Mouse (Mus musculus) yolk sac, embryonic 10.5 days (tissue): ENCODE measurements at regions not wholly inside any gene's neighbourhood (a gene's known extent, or its start where the extent isn't known, plus 50 kb on each side); places are given as distances from the start of the nearest gene placed in this dataset.

Source experiments
- DNase-seq: peaks from one replicate; pipeline ENCODE4 v3.0.0-alpha.2; 2017; ENCODE audit warnings: low spot score

- DNase-seq, result no peak
Observed at GRCm38 (mm10) chr9:62220451-62220850, 61.6 kb downstream of the Spesp1 start.

GRCm38 (mm10) chr9:62215151-62215859 is 66.7 kb downstream of the Spesp1 start:
- DNase-seq, result peak; percentile 50

- no peak for DNase-seq
Observed at GRCm38 (mm10) chr9:62214546-62214945, 67.5 kb downstream of the Spesp1 start.

- no peak for DNase-seq
Observed at GRCm38 (mm10) chr9:62212615-62213014, 69.4 kb downstream of the Spesp1 start.

GRCm38 (mm10) chr9:62210815-62211214 is 71.2 kb downstream of the Spesp1 start:
- DNase-seq, result no peak

GRCm38 (mm10) chr9:62208436-62208835 is 73.6 kb downstream of the Spesp1 start:
- no peak for DNase-seq

GRCm38 (mm10) chr9:62205264-62205663 is 76.7 kb downstream of the Spesp1 start:
- DNase-seq, result no peak

GRCm38 (mm10) chr9:62203556-62203955 is 78.5 kb downstream of the Spesp1 start:
- DNase-seq, result no peak

- no peak for DNase-seq
Observed at GRCm38 (mm10) chr9:62202331-62202730, 79.7 kb downstream of the Spesp1 start.

- DNase-seq, result no peak
Observed at GRCm38 (mm10) chr9:62197486-62197885, 75.0 kb upstream of the Glce start.

GRCm38 (mm10) chr9:62192424-62192892 is 70.0 kb upstream of the Glce start:
- DNase-seq, result peak; percentile 23

GRCm38 (mm10) chr9:62190474-62190873 is 68.0 kb upstream of the Glce start:
- DNase-seq, result no peak

- DNase-seq, result no peak
Observed at GRCm38 (mm10) chr9:62188835-62189234, 66.4 kb upstream of the Glce start.

GRCm38 (mm10) chr9:62188379-62188778 is 65.9 kb upstream of the Glce start:
- DNase-seq, result no peak

- no peak for DNase-seq
Observed at GRCm38 (mm10) chr9:62186886-62187285, 64.4 kb upstream of the Glce start.

- DNase-seq, result no peak
Observed at GRCm38 (mm10) chr9:62185516-62186280, 63.2 kb upstream of the Glce start.

- DNase-seq, result no peak
Observed at GRCm38 (mm10) chr9:62181182-62181830, 58.9 kb upstream of the Glce start.

- peak; percentile 54 for DNase-seq
Observed at GRCm38 (mm10) chr9:62180456-62181181, 58.2 kb upstream of the Glce start.

GRCm38 (mm10) chr9:62174651-62175050 is 52.2 kb upstream of the Glce start:
- DNase-seq, result no peak
